Mouse (Mus musculus) heart, adult 18-20 months (tissue): ENCODE measurements around the gene Pla2g3. TPM values are rescaled to one million over a fixed set of nuclear protein-coding genes. Genes with fewer than 3 reads are reported as not detected.
A peak's percentile ranks its signal among the peaks of the same experiment; 100 is the strongest.

ENCODE experiments used
- DNase-seq, 2 experiments: peaks; one replicate each; pipeline ENCODE4 v3.0.0; 2021 to 2022; ENCODE audit warnings: mixed read lengths in 1 of 2
- long read RNA-seq, 2 experiments: library from polyadenylated mRNA; stranded (forward); transcript quantifications; one replicate each; pipeline ENCODE4 v2.0.0; 2021
- total RNA-seq, 2 experiments: library from RNA; stranded (reverse); gene quantifications; 2 replicates each; pipeline ENCODE4 v1.2.3; 2021

The Pla2g3 gene
- under 1 TPM; 0.10 to 0.13 TPM for total RNA-seq
- long read RNA-seq, experiment 1: 0 reads
- long read RNA-seq, experiment 2, partial matches to known transcripts: 0 of 1 reads
- long read RNA-seq, experiment 2, other reads (novel, unspliced or antisense): 1 of 1 reads

DNA sequence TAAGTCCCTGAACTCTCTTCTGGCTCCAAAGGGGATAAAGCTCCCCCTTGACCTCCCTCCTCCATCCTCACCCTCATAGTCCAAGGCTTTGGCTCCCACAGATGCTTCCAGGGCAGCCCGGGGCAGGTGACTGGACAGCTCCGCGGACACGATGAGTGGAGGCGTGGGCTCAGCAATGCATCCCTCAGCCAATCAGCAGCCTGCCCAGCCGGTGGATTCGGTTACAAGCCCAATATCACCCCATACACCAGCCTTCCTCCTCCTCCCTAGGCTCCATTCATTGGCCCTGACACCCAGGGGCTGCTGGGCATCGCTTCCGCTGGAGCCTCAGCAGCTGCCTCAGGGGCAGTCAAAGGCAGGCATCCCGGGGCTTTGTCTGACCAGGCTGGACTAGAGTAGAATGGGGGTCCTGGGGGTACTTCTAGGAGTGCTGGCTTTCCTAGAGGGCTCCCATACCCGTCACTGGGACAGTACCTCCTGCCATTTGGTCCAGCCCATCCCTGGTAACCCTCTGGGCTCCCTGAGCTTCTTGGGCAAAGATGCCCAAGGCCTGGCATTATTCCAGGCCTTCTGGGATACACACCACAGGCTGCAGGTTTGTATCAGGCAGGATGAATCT lies at the start of gene Pla2g3:
TSS of gene Pla2g3 (plus strand) at position 333 of the 619 bp plus-strand sequence.
- no peak for DNase-seq

DNA sequence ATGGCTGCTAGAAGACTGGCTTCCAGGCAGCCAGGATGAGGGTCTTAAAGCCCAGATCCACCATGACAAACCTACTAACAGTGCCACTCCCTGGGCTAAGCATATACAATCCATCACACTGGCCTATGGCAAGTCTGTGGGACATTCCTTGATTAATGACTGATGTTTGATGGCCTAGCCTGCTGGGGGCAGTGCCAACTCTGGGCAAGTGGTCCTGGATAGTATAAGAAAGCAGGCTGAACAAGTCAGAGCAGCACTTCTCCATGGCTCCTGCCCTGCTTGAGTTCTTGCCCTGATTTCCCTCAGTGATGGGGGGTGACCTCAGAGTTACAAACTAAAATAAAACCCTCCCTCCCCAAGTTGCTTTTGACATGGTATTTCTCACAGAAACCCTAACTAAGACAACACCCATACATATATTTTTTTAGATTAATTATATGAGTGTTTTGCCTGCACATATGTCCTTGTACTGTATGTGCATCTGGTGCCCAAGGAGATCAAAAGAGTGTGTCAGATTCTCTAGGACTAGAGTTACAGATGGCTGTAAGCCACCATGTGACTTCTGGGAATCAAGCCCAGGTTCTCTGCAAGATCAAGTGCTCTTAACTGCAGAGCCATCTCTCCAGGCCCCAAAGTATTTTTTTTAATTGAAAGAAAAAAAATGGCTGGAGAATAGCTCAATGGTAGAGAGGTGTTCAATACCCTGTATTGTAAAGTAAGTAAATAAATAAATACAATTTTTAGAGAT lies 46.2 kb upstream of the Pla2g3 start:
- peak; percentile 51 to 65 for DNase-seq

- no peak for DNase-seq
These were observed 45.4 kb upstream of the Pla2g3 start for GRCm38 (mm10) chr11:3442677-3443076.

- no peak for DNase-seq
These were observed 45.0 kb upstream of the Pla2g3 start for GRCm38 (mm10) chr11:3443091-3443490.

- DNase-seq: no peak
These were observed 43.2 kb upstream of the Pla2g3 start for GRCm38 (mm10) chr11:3444875-3445274.

DNA sequence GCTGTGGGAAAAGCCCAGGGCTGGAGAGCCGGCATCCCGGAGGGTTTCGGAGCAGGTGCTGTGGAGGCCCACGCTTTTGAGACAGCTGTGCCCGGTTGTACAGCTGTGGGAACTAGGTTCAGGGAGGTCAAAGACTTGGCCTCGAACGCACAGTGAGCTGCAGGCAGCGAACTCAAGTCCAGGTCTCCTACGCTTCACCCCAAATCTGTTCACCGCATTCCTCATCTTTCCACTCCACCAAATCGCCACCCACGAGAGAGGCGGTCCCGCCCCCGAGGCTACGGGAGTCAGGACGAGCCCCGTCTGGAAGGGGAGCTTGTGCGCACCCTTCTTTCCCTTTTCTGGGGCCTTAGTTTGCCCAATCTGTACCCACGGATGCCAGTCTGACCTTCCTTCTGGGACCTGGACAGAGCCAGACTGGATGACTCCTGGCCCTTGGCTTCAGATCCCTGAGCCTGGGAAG lies 36.4 kb upstream of the Pla2g3 start:
- DNase-seq: no peak

DNA sequence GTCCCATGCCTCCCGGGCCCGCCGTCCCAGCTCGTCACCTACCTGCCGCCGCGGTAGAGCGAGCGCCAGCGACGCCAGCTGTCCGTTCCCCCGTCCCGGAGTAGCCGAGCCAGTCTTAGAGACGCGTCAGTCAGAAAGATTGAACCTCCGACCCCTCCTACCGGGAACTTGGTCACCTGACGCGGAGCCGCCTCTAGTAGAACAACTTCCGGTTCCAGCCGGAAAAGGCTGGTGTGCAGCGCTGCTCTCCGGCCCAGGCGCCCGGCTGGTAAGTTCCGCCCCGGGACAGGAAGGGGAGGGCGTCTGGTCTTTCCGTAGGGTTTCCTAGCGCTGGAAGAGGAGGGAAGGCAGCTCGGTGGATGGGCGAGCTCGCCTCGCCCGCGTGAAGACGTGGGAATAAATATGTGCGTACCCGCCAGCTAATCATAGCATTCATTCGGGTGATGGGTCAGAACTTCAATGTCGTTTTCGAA lies 35.9 kb upstream of the Pla2g3 start, which contains the start of gene Rnf185:
TSS of gene Rnf185 (minus strand) at position 197 of the 473 bp plus-strand sequence.
- DNase-seq: peak; percentile 93 to 98

GRCm38 (mm10) chr11:3452769-3453168 lies 35.3 kb upstream of the Pla2g3 start:
- DNase-seq: no peak

DNA sequence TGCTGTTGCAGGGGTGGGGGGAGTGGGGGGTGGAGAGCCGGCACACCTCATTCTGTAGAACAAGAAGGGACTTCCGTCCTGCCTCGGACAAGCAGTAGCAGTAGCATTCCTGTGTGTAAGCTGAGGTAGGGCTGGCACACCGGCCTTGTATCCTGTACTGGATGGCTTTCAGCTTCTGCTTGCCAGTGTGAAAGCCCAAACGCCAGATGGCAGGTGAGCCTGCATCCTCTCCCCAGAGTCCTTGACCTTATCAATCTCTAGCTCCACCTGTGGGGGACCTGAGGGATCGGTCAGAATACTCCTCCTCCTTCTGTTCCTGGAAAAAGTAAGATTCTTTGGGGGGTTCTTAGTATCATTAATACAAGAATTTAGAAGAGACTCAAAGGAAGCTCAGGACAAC lies 34.6 kb upstream of the Pla2g3 start:
- DNase-seq: no peak

DNA sequence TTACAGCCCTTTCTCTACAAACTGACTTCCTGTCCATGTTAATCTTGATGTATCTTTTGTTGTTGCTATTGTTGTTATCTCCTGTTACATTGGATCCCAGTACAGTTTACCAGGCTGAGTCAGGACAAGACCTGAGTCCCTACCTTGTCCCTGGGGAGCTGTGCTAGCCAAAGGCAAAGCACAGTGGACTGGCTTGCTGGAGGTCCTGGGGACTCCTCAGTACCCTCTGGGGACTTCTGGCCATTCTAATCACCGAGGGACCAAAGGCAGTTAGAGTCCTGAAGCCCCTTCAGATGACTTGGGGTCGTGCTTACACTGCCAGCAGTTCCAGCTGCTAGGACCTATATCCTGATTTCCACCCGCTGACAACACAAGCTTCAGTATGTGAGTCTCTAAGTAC lies 33.6 kb upstream of the Pla2g3 start:
- no peak for DNase-seq

GRCm38 (mm10) chr11:3456354-3456753 lies 31.7 kb upstream of the Pla2g3 start:
- DNase-seq: peak; percentile 45 to 82

GRCm38 (mm10) chr11:3458428-3459104 lies 29.5 kb upstream of the Pla2g3 start:
- DNase-seq: no peak

GRCm38 (mm10) chr11:3459105-3459468 lies 29.0 kb upstream of the Pla2g3 start:
- no peak for DNase-seq

GRCm38 (mm10) chr11:3462846-3463245 lies 25.2 kb upstream of the Pla2g3 start:
- DNase-seq: no peak

- DNase-seq: no peak
These were observed 16.6 kb upstream of the Pla2g3 start for GRCm38 (mm10) chr11:3471448-3471850.

GRCm38 (mm10) chr11:3472484-3472883 lies 15.6 kb upstream of the Pla2g3 start:
- DNase-seq: peak; percentile 84 to 94

- peak in 1 of 2 experiments; percentile 47 for DNase-seq
These were observed 13.5 kb upstream of the Pla2g3 start for GRCm38 (mm10) chr11:3474480-3475115.

GRCm38 (mm10) chr11:3475489-3475888 lies 12.6 kb upstream of the Pla2g3 start:
- DNase-seq: no peak

- DNase-seq: no peak
These were observed 4.0 kb upstream of the Pla2g3 start for GRCm38 (mm10) chr11:3483980-3484642.

DNA sequence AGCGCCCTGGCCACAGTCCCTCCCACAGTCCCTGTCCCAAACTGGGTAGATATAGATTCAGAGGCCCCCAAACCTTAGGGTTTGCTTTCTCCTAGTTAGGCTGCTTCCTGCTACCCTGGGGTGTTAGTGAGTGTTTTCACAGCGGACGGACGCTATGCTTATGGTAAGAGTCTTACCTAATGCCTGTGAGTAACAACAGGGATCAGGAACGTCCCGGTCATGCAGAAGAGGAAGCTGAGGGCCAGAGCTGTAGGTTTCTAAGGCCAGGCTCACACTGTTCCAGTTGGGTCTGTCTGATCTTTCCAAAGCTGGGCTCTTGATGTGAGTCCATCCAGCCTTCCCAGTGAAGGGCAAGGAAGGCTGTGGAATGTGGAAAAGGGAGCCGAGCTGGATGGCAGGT lies 1.7 kb upstream of the Pla2g3 start:
- DNase-seq: no peak

GRCm38 (mm10) chr11:3489036-3489435 lies 952 bp downstream of the Pla2g3 start:
- DNase-seq: no peak

GRCm38 (mm10) chr11:3492748-3493147 lies 4.7 kb downstream of the Pla2g3 start:
- no peak for DNase-seq
